Mouse (Mus musculus): ENCODE data around the gene Oat.

Oat gene

GRCm38 (mm10) chr7:132576116-132576650 is at the start of gene Oat:
TSS of gene Oat (minus strand) at chr7:132576398.
- DNase-seq: peak; percentile 89 to 92

GRCm38 (mm10) chr7:132624161-132624560 is 48.0 kb upstream of the Oat start:
- no peak for DNase-seq

- DNase-seq: no peak
Measured at GRCm38 (mm10) chr7:132619975-132620918, 44.0 kb upstream of the Oat start.

- DNase-seq: no peak
Measured at GRCm38 (mm10) chr7:132619549-132619948, 43.4 kb upstream of the Oat start.

GRCm38 (mm10) chr7:132617021-132617564 is 40.9 kb upstream of the Oat start:
- no peak for DNase-seq

- no peak for DNase-seq
Measured at GRCm38 (mm10) chr7:132616391-132616790, 40.2 kb upstream of the Oat start.

GRCm38 (mm10) chr7:132615346-132615745 is 39.1 kb upstream of the Oat start:
- no peak for DNase-seq

- no peak for DNase-seq
Measured at GRCm38 (mm10) chr7:132611530-132611929, 35.3 kb upstream of the Oat start.

GRCm38 (mm10) chr7:132610468-132611318 is 34.5 kb upstream of the Oat start, which contains the start of gene Lhpp:
TSS of gene Lhpp (plus strand) at chr7:132610638.
- DNase-seq: peak; percentile 63 to 78

GRCm38 (mm10) chr7:132608316-132609020 is 32.3 kb upstream of the Oat start:
- no peak for DNase-seq

- DNase-seq: no peak
Measured at GRCm38 (mm10) chr7:132605689-132606088, 29.5 kb upstream of the Oat start.

- no peak for DNase-seq
Measured at GRCm38 (mm10) chr7:132604720-132605119, 28.5 kb upstream of the Oat start.

GRCm38 (mm10) chr7:132600926-132601325 is 24.7 kb upstream of the Oat start:
- DNase-seq: no peak

- no peak for DNase-seq
Measured at GRCm38 (mm10) chr7:132600026-132600425, 23.8 kb upstream of the Oat start.

- no peak for DNase-seq
Measured at GRCm38 (mm10) chr7:132599071-132599975, 23.1 kb upstream of the Oat start, which contains the start of gene Nkx1-2. TSS of gene Nkx1-2 (minus strand) at chr7:132599637.

- no peak for DNase-seq
Measured at GRCm38 (mm10) chr7:132597251-132598041, 21.2 kb upstream of the Oat start.

GRCm38 (mm10) chr7:132596557-132597250 is 20.5 kb upstream of the Oat start:
- DNase-seq: no peak

GRCm38 (mm10) chr7:132595787-132596186 is 19.6 kb upstream of the Oat start:
- DNase-seq: no peak

GRCm38 (mm10) chr7:132594325-132594724 is 18.1 kb upstream of the Oat start:
- DNase-seq: no peak

- no peak for DNase-seq
Measured at GRCm38 (mm10) chr7:132593762-132594161, 17.6 kb upstream of the Oat start.
